ENCODE assay signal across 22 mouse cellular contexts in the genomic region with DNA sequence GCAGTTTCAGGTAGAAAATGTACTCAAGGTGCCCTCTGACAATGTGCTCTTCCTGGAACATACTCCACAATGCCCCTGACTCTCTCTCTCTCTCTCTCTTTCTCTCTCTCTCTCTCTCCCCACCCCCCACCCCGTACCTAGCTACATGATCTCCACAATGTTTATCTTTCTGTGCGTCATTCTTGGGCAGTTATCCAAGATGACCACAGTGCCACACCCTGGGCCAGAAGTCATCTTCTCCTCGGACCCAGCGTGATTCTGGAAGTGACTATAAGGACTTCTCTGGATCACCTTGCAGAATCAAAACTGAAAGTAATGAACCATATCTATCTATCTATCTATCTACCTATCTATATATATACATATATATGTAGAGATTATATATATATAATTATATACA.
"Had no signal": no experiment of that assay in that cellular context is flagged by ENCODE, and none has a peak within 500 bp of the region (broad histone marks: within the 10 kb centered on the region; RNA-seq: fewer than 3 reads in every experiment).

No protein-coding gene starts in this region.

- H3K4me2 ChIP-seq: limb, embryonic 13.5 days; liver, embryonic 12.5 days; liver, embryonic 15.5 days; lung, embryonic 15.5 days; midbrain, embryonic 13.5 days; neural tube, embryonic 12.5 days; neural tube, embryonic 15.5 days had no signal

- H3K27ac ChIP-seq: kidney, postnatal 0 days; limb, embryonic 10.5 days; limb, embryonic 13.5 days; liver, embryonic 12.5 days; liver, embryonic 15.5 days; lung, embryonic 15.5 days; midbrain, embryonic 10.5 days; midbrain, embryonic 13.5 days; neural tube, embryonic 12.5 days; neural tube, embryonic 15.5 days had no signal

- H3K36me3 ChIP-seq: limb, embryonic 10.5 days; limb, embryonic 13.5 days; liver, embryonic 12.5 days; liver, embryonic 15.5 days; lung, embryonic 15.5 days; midbrain, embryonic 10.5 days; midbrain, embryonic 13.5 days; neural tube, embryonic 12.5 days; neural tube, embryonic 15.5 days had no signal

- DNase-seq: kidney, adult 2 months; kidney, postnatal 25 days; liver; lung, adult 18-20 months; lung, postnatal 10 days; lung, postnatal 36 days; retina, postnatal 1 day; right cerebral cortex, postnatal 25 days; thymus, adult 18-20 months; thymus, postnatal 4 days had no signal

- H3K9ac ChIP-seq: limb, embryonic 13.5 days; liver, embryonic 12.5 days; liver, embryonic 15.5 days; lung, embryonic 15.5 days; midbrain, embryonic 13.5 days; neural tube, embryonic 12.5 days; neural tube, embryonic 15.5 days had no signal

- H3K27me3 ChIP-seq: limb, embryonic 13.5 days; liver, embryonic 12.5 days; lung, embryonic 15.5 days; megakaryocyte, embryonic 14.5 days had no signal

- H3K9me3 ChIP-seq: limb, embryonic 10.5 days; liver, embryonic 12.5 days; liver, embryonic 15.5 days; lung, embryonic 15.5 days; neural tube, embryonic 12.5 days; neural tube, embryonic 15.5 days had no signal

- H3K4me3 ChIP-seq: limb, embryonic 10.5 days; limb, embryonic 13.5 days; liver, embryonic 12.5 days; liver, embryonic 15.5 days; lung, embryonic 15.5 days; megakaryocyte, embryonic 14.5 days; midbrain, embryonic 10.5 days; midbrain, embryonic 13.5 days; neural tube, embryonic 12.5 days; neural tube, embryonic 15.5 days had no signal

- ATAC-seq: liver, embryonic 12.5 days; midbrain, embryonic 13.5 days; midbrain, embryonic 16.5 days had no signal
